Mouse (Mus musculus) heart, adult 2 months (tissue): ENCODE measurements around the gene Crocc. TPM values are rescaled to one million over a fixed set of nuclear protein-coding genes. Genes with fewer than 3 reads are reported as not detected.

Experiments
- DNase-seq, 2 experiments: peaks; one replicate each; pipeline ENCODE4 v3.0.0; 2021
- H3K27ac ChIP-seq: fragments of 200-600 bp; 2 replicates; pipeline ENCODE4 v1.8.1; 2022
- H3K27me3 ChIP-seq: fragments of 200-500 bp; 2 replicates; pipeline ENCODE4 v1.6.1; 2012; ENCODE audit warnings: mild to moderate bottlenecking, low read length, inconsistent platforms, mixed read lengths; ENCODE audit not compliant: control insufficient read depth, insufficient read depth
- H3K36me3 ChIP-seq: fragments of 200-500 bp; 2 replicates; pipeline ENCODE4 v1.6.1; 2012; ENCODE audit warnings: low read length, inconsistent platforms; ENCODE audit not compliant: control insufficient read depth, insufficient read depth
- H3K4me1 ChIP-seq: fragments of 200-500 bp; 2 replicates; pipeline ENCODE4 v1.6.1; 2011; ENCODE audit warnings: low read length; ENCODE audit not compliant: control insufficient read depth, insufficient read depth
- H3K4me3 ChIP-seq: fragments of 200-600 bp; 2 replicates; pipeline ENCODE4 v1.8.1; 2022
- H3K79me2 ChIP-seq: fragments of 200-500 bp; replicated peaks from 2 replicates; pipeline ENCODE4 v1.6.1; 2012; ENCODE audit warnings: mild to moderate bottlenecking, inconsistent platforms, low read length, moderate library complexity, mixed read lengths; ENCODE audit not compliant: control insufficient read depth, insufficient read depth
- H3K9ac ChIP-seq: fragments of 200-500 bp; 2 replicates; pipeline ENCODE4 v1.6.1; 2012; ENCODE audit warnings: low read depth, mild to moderate bottlenecking, control low read depth, inconsistent platforms, low read length, mixed read lengths
- CTCF ChIP-seq: fragments of 200-600 bp; IDR thresholded peaks from 2 replicates; pipeline ENCODE4 v1.8.1; 2022; ENCODE audit warnings: antibody characterized with exemption, mild to moderate bottlenecking, moderate library complexity
- EP300 ChIP-seq: fragments of 200-500 bp; IDR thresholded peaks from 2 replicates; pipeline ENCODE4 v1.6.1; 2011; ENCODE audit warnings: low read depth, low read length, control low read depth; ENCODE audit not compliant: insufficient read depth
- POLR2A ChIP-seq: fragments of 200-500 bp; IDR thresholded peaks from 2 replicates; pipeline ENCODE4 v1.6.1; 2011; ENCODE audit warnings: mild to moderate bottlenecking, low read depth, low read length, control low read depth; ENCODE audit not compliant: insufficient read depth
- WGBS: fragments of 180-500 bp; shearing (Covaris S2); methylation state at CpG from one replicate; pipeline ENCODE4 v1.1.7; 2018; 5-methylcytosine and 5-hydroxymethylcytosine counted together
- intact Hi-C: fragments of 180-260 bp; cut with DNase I; formaldehyde crosslinking; loops from one replicate; pipeline ENCODE4 v1.15.1; 2025
- long read RNA-seq: library from polyadenylated mRNA; stranded (forward); transcript quantifications from one replicate; pipeline ENCODE4 v2.0.0, GENCODE M21; 2021
- polyA plus RNA-seq: library from polyadenylated mRNA; depleted of rRNA; stranded (reverse); fragments of >200 nt; gene quantifications from 2 replicates; pipeline ENCODE4 v1.2.3, GENCODE M21; 2012; rRNA removed
- total RNA-seq, 2 experiments: library from RNA; stranded (reverse); gene quantifications; 2 replicates each; pipeline ENCODE4 v1.2.3; 2021

Gene Crocc
- total RNA-seq (1 to 10 TPM; 4.6 to 4.9 TPM), polyA plus RNA-seq (5.1 and 8.1 TPM in 2 replicates)
- long read RNA-seq, full-length matches to known transcripts = 1 of 3 reads
- long read RNA-seq, partial matches to known transcripts = 0 of 3 reads
- long read RNA-seq, other reads (novel, unspliced or antisense) = 2 of 3 reads

GRCm38 (mm10) chr4:141060426-141061301 lies at the start of gene Crocc:
Gene Crocc (minus strand): TSS chr4:141060550.
- H3K36me3 ChIP-seq = no peaks in the 10 kb centered on the region
- intact Hi-C loops = no loop called here
- H3K9ac ChIP-seq = peak within 1 kb of the TSS; percentile 75
- no peaks in the 10 kb centered on the region; the same call in 1 of the 2 replicates for H3K4me1 ChIP-seq
- no peaks in the 10 kb centered on the region for H3K27me3 ChIP-seq
- TF ChIP-seq CTCF (peak; percentile 98), EP300 (peak; percentile 77; the same call in 1 of the 2 replicates), POLR2A (peak; percentile 81)
- peak; percentile 98 to 100 for DNase-seq
- H3K79me2 ChIP-seq = no peaks in the 10 kb centered on the region
- peak within 1 kb of the TSS; percentile 87 for H3K27ac ChIP-seq
- under 1% methylated on average over 77 of the region's 77 CpGs for WGBS
- peak within 1 kb of the TSS; percentile 90 for H3K4me3 ChIP-seq

GRCm38 (mm10) chr4:141108196-141108732 lies 47.9 kb upstream of the Crocc start:
- Histone ChIP-seq H3K36me3 (no peaks in the 10 kb centered on the region), H3K79me2 (no peaks in the 10 kb centered on the region), H3K4me3 (no peak overlapping the region), H3K9ac (no peak overlapping the region), H3K4me1 (no peaks in the 10 kb centered on the region), H3K27ac (no peak overlapping the region), H3K27me3 (no peaks in the 10 kb centered on the region)
- intact Hi-C loops = no loop called here
- WGBS = 17% methylated on average over 10 of the region's 10 CpGs
- TF ChIP-seq EP300 (no peak), CTCF (no peak), POLR2A (no peak)
- DNase-seq = no peak

- Histone ChIP-seq H3K4me1 (no peaks in the 10 kb centered on the region), H3K27ac (no peak overlapping the region), H3K9ac (no peak overlapping the region), H3K4me3 (no peak overlapping the region), H3K79me2 (no peaks in the 10 kb centered on the region), H3K36me3 (no peaks in the 10 kb centered on the region), H3K27me3 (no peaks in the 10 kb centered on the region)
- WGBS = 83% methylated on average over 16 of the region's 16 CpGs
- intact Hi-C loops = no loop called here
- DNase-seq = no peak
- TF ChIP-seq POLR2A (no peak), EP300 (no peak), CTCF (no peak)
Observed at GRCm38 (mm10) chr4:141106526-141107183, 46.3 kb upstream of the Crocc start.

DNA sequence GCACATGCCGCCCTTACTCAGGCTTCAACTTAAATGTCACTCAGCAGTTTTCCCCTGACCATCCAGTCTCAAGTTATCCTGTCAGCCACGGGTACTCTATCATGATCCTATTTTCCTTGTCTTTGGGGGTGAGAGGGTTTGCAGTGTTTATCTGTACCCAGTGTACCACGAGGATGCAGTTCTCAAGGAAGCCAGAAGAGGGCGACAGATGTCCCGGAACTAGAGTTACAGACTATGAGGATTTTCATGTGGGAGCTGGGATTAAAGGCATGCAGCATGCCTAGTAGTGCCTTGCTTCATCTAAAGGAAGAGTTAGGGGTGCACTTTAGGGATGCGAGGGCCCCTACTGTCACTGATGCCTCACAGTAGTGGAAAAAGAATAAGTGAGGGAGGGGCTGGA lies 41.5 kb upstream of the Crocc start:
- no peaks in the 10 kb centered on the region for H3K79me2 ChIP-seq
- intact Hi-C loops = no loop called here
- H3K36me3 ChIP-seq = no peaks in the 10 kb centered on the region
- H3K9ac ChIP-seq = no peak overlapping the region
- WGBS = 63% methylated on average over 6 of the region's 6 CpGs
- H3K27ac ChIP-seq = no peak overlapping the region
- no peak for TF ChIP-seq EP300
- TF ChIP-seq CTCF = peak; percentile 58
- no peak for DNase-seq
- H3K4me1 ChIP-seq = no peaks in the 10 kb centered on the region
- H3K27me3 ChIP-seq = no peaks in the 10 kb centered on the region
- H3K4me3 ChIP-seq = no peak overlapping the region

- Histone ChIP-seq H3K27me3 (no peaks in the 10 kb centered on the region), H3K36me3 (no peaks in the 10 kb centered on the region), H3K27ac (no peak overlapping the region), H3K79me2 (no peaks in the 10 kb centered on the region), H3K9ac (no peak overlapping the region), H3K4me3 (no peak overlapping the region), H3K4me1 (no peaks in the 10 kb centered on the region)
- intact Hi-C loops = no loop called here
- DNase-seq = no peak
- no peak for TF ChIP-seq CTCF
- no peak for TF ChIP-seq EP300
- no peak for TF ChIP-seq POLR2A
- 95% methylated on average over 9 of the region's 9 CpGs for WGBS
Observed at GRCm38 (mm10) chr4:141101291-141101690, 40.9 kb upstream of the Crocc start.
